In the genomic region with DNA sequence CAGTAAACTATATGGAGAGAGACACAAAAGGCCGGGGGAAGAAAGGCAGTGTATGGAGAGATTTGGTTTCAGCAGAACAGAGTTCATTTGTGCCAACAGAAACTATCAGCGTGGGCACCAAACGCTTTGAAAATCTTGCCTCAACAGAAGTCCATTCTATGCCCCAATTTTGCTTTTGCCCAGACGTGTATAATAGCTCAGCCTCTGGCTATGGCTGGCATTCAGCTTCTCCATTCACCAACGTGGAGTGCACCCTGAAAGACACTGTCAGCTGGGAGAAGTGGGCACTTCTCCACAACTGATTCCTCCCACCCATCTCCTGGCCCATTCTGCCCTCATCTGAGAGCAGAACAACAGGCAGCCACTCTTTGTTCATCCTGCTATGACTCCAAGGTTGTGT, we compare ENCODE assay signal across 24 mouse cellular contexts.
DNase-seq lines count a peak whose midpoint lies in the region; ATAC-seq and TF ChIP-seq lines count a peak whose summit lies in the region.
"Had no signal": no experiment of that assay in that cellular context is flagged by ENCODE, and none has a peak within 500 bp of the region (broad histone marks: within the 10 kb centered on the region; RNA-seq: fewer than 3 reads in every experiment).

No protein-coding gene starts in this region.

- no peaks in the 10 kb centered on the region for H3K9me3 ChIP-seq in forebrain, embryonic 14.5 days (replicated peaks; ENCODE audit: control insufficient read depth, low read length)
- no peaks in the 10 kb centered on the region for H3K9me3 ChIP-seq in forebrain, embryonic 13.5 days (replicated peaks)
- H3K9me3 ChIP-seq in heart, embryonic 10.5 days, result no peaks in the 10 kb centered on the region
- no peaks in the 10 kb centered on the region for H3K9me3 ChIP-seq in liver, embryonic 14.5 days (ENCODE audit: control insufficient read depth, low read length)
- no peaks in the 10 kb centered on the region for H3K9me3 ChIP-seq in liver, embryonic 11.5 days (ENCODE audit: control insufficient read depth, low read length)
- no peaks in the 10 kb centered on the region for H3K9me3 ChIP-seq in liver, embryonic 15.5 days (replicated peaks)
- H3K9me3 ChIP-seq: heart, embryonic 13.5 days; hindbrain, embryonic 12.5 days; hindbrain, embryonic 15.5 days had no signal

- TF ChIP-seq CTCF in liver, embryonic 14.5 days (IDR thresholded peaks at IDR 0.05; ENCODE audit: low read depth), result no peak

- ATAC-seq in forebrain, embryonic 14.5 days, result no peak
- no peak for ATAC-seq in forebrain, embryonic 13.5 days
- no peak for ATAC-seq in liver, embryonic 14.5 days (ENCODE audit: insufficient read depth)
- ATAC-seq in liver, embryonic 11.5 days (replicated peaks; ENCODE audit: low FRiP score), result no peak
- no peak for ATAC-seq in liver, embryonic 15.5 days (ENCODE audit: insufficient read depth)
- ATAC-seq: activated CD4-positive, CD25-positive, alpha-beta regulatory T cell, adult 4 months; intestine, postnatal 0 days had no signal

- no peak overlapping the region for H3K9ac ChIP-seq in forebrain, embryonic 14.5 days (ENCODE audit: low read length)
- no peak overlapping the region for H3K9ac ChIP-seq in forebrain, embryonic 13.5 days
- no peak overlapping the region for H3K9ac ChIP-seq in liver, embryonic 14.5 days (replicated peaks)
- no peak overlapping the region for H3K9ac ChIP-seq in liver, embryonic 11.5 days (ENCODE audit: low read depth, low read length)
- H3K9ac ChIP-seq in liver, embryonic 15.5 days, result no peak overlapping the region
- H3K9ac ChIP-seq: heart, embryonic 13.5 days; hindbrain, embryonic 12.5 days; hindbrain, embryonic 15.5 days had no signal

- 32% methylated on average over 5 of the region's 5 CpGs for WGBS in forebrain, embryonic 14.5 days
- WGBS in forebrain, embryonic 13.5 days, result 47% methylated on average over 5 of the region's 5 CpGs
- WGBS in heart, embryonic 10.5 days, result 77% methylated on average over 5 of the region's 5 CpGs
- WGBS in liver, embryonic 14.5 days (ENCODE audit: insufficient replicate concordance), result 60% methylated on average over 5 of the region's 5 CpGs
- 77% methylated on average over 5 of the region's 5 CpGs for WGBS in liver, embryonic 11.5 days
- WGBS in liver, embryonic 15.5 days (ENCODE audit: insufficient replicate concordance), result 62% methylated on average over 5 of the region's 5 CpGs

- no peak overlapping the region for H3K4me2 ChIP-seq in forebrain, embryonic 14.5 days (ENCODE audit: low read length)
- H3K4me2 ChIP-seq in forebrain, embryonic 13.5 days, result no peak overlapping the region
- H3K4me2 ChIP-seq in liver, embryonic 14.5 days (ENCODE audit: low read depth), result no peak overlapping the region
- H3K4me2 ChIP-seq in liver, embryonic 11.5 days, result no peak overlapping the region
- H3K4me2 ChIP-seq in liver, embryonic 15.5 days, result no peak overlapping the region
- H3K4me2 ChIP-seq: heart, embryonic 13.5 days; hindbrain, embryonic 12.5 days; hindbrain, embryonic 15.5 days had no signal

- peak; percentile 50 for DNase-seq in forebrain, embryonic 14.5 days (ENCODE audit: low spot score)
- DNase-seq in heart, embryonic 10.5 days (ENCODE audit: low spot score), result peak; percentile 27
- DNase-seq in heart, adult 18-20 months, result no peak
- no peak for DNase-seq in liver, embryonic 14.5 days (ENCODE audit: low read depth in 3 of 3, low spot score in 3 of 3)
- no peak for DNase-seq in liver, embryonic 11.5 days (ENCODE audit: low spot score)
- DNase-seq in kidney, postnatal 36 days, result no peak
- DNase-seq: adrenal gland, adult 8-10 months; adrenal gland, postnatal 25 days; B cell, adult 2 months; cerebellum, adult 11 months; cerebellum, adult 2 months; cerebellum, postnatal 14 days; gastrocnemius, postnatal 10 days; gastrocnemius, postnatal 36 days; kidney, adult 2 months had no signal

- no peak overlapping the region for H3K4me3 ChIP-seq in forebrain, embryonic 14.5 days (ENCODE audit: low read depth, low read length)
- H3K4me3 ChIP-seq in forebrain, embryonic 13.5 days, result no peak overlapping the region
- H3K4me3 ChIP-seq in heart, embryonic 10.5 days, result no peak overlapping the region
- H3K4me3 ChIP-seq in liver, embryonic 14.5 days (ENCODE audit: insufficient read depth in 1 of 2, low read depth in 2 of 2, low read length in 2 of 2), result no peak overlapping the region
- no peak overlapping the region for H3K4me3 ChIP-seq in liver, embryonic 11.5 days (ENCODE audit: low read depth, low read length)
- H3K4me3 ChIP-seq in liver, embryonic 15.5 days (replicated peaks), result no peak overlapping the region
- H3K4me3 ChIP-seq: heart, embryonic 13.5 days; hindbrain, embryonic 12.5 days; hindbrain, embryonic 15.5 days had no signal

- H3K36me3 ChIP-seq in forebrain, embryonic 14.5 days (ENCODE audit: control insufficient read depth, insufficient read depth, low read length), result no peaks in the 10 kb centered on the region
- no peaks in the 10 kb centered on the region for H3K36me3 ChIP-seq in forebrain, embryonic 13.5 days (ENCODE audit: poor library complexity, severe bottlenecking)
- no peaks in the 10 kb centered on the region for H3K36me3 ChIP-seq in heart, embryonic 10.5 days
- no peaks in the 10 kb centered on the region for H3K36me3 ChIP-seq in liver, embryonic 14.5 days (replicated peaks; ENCODE audit: control insufficient read depth, insufficient read depth, low read depth)
- no peaks in the 10 kb centered on the region for H3K36me3 ChIP-seq in liver, embryonic 11.5 days (ENCODE audit: control insufficient read depth, insufficient read depth, low read length)
- H3K36me3 ChIP-seq in liver, embryonic 15.5 days (replicated peaks), result no peaks in the 10 kb centered on the region
- H3K36me3 ChIP-seq: G1E; heart, embryonic 13.5 days; hindbrain, embryonic 12.5 days; hindbrain, embryonic 15.5 days had no signal

- H3K27me3 ChIP-seq in forebrain, embryonic 14.5 days (replicated peaks; ENCODE audit: control insufficient read depth, insufficient read depth, low read length), result no peaks in the 10 kb centered on the region
- no peaks in the 10 kb centered on the region for H3K27me3 ChIP-seq in forebrain, embryonic 13.5 days
- no peaks in the 10 kb centered on the region for H3K27me3 ChIP-seq in heart, embryonic 10.5 days (ENCODE audit: insufficient read depth, poor library complexity, severe bottlenecking)
- no peaks in the 10 kb centered on the region for H3K27me3 ChIP-seq in liver, embryonic 14.5 days (ENCODE audit: control insufficient read depth, insufficient read depth, low read length)
- no peaks in the 10 kb centered on the region for H3K27me3 ChIP-seq in liver, embryonic 11.5 days (replicated peaks; ENCODE audit: control insufficient read depth, insufficient read depth, low read length)
- peaks cover 7% of the 10 kb centered on the region; the same call in 1 of the 2 replicates for H3K27me3 ChIP-seq in liver, embryonic 15.5 days
- H3K27me3 ChIP-seq: CH12.LX; heart, embryonic 13.5 days; hindbrain, embryonic 12.5 days; hindbrain, embryonic 15.5 days had no signal

- no peak for TF ChIP-seq EP300 in liver, embryonic 14.5 days (IDR thresholded peaks at IDR 0.05; ENCODE audit: low read depth)

- peaks cover 12% of the 10 kb centered on the region; the same call in 1 of the 2 replicates for H3K4me1 ChIP-seq in forebrain, embryonic 14.5 days (ENCODE audit: control insufficient read depth, insufficient read depth, low read length)
- peaks cover 11% of the 10 kb centered on the region for H3K4me1 ChIP-seq in forebrain, embryonic 13.5 days
- H3K4me1 ChIP-seq in heart, embryonic 10.5 days, result peaks cover 18% of the 10 kb centered on the region
- H3K4me1 ChIP-seq in liver, embryonic 14.5 days (replicated peaks; ENCODE audit: control insufficient read depth in 2 of 2, insufficient read depth in 2 of 2, low read length in 1 of 2), result peaks cover 48 to 51% of the 10 kb centered on the region in 2 experiments
- peaks cover 15% of the 10 kb centered on the region for H3K4me1 ChIP-seq in liver, embryonic 11.5 days (replicated peaks; ENCODE audit: control insufficient read depth, insufficient read depth, low read length)
- H3K4me1 ChIP-seq in liver, embryonic 15.5 days (replicated peaks), result peaks cover 66% of the 10 kb centered on the region

- H3K27ac ChIP-seq in forebrain, embryonic 14.5 days (ENCODE audit: low read depth, low read length), result no peak overlapping the region; the same call in 1 of the 2 replicates
- H3K27ac ChIP-seq in forebrain, embryonic 13.5 days, result no peak overlapping the region
- H3K27ac ChIP-seq in heart, embryonic 10.5 days, result no peak overlapping the region
- H3K27ac ChIP-seq in liver, embryonic 14.5 days, result peak overlapping the region; percentile 9; the same call in 1 of the 2 replicates
- H3K27ac ChIP-seq in liver, embryonic 11.5 days (ENCODE audit: low read depth, low read length), result no peak overlapping the region
- H3K27ac ChIP-seq in liver, embryonic 15.5 days (replicated peaks), result 0 out of 2 replicates have a peak overlapping the region, but pooled peaks have one; percentile 16
- H3K27ac ChIP-seq: heart, embryonic 13.5 days; hindbrain, embryonic 12.5 days; hindbrain, embryonic 15.5 days had no signal

Comparison
In these comparisons a context has a peak if more than half of its experiments do, and no peak if none do; other contexts are left out.
1. DNase-seq: peak in forebrain, embryonic 14.5 days (single experiment) and heart, embryonic 10.5 days (single experiment); none in heart, adult 18-20 months (0 of 2), liver, embryonic 14.5 days (0 of 3), liver, embryonic 11.5 days (single experiment) and kidney, postnatal 36 days (0 of 2).
2. H3K27ac ChIP-seq: peak in liver, embryonic 14.5 days (single experiment) and liver, embryonic 15.5 days (single experiment); none in forebrain, embryonic 14.5 days (single experiment), forebrain, embryonic 13.5 days (single experiment), heart, embryonic 10.5 days (single experiment) and liver, embryonic 11.5 days (single experiment).